Mouse (Mus musculus) CH12.LX (cell line): ENCODE measurements around the gene Hcn3. TPM values are rescaled to one million over a fixed set of nuclear protein-coding genes. Genes with fewer than 3 reads are reported as not detected.
A peak's percentile ranks its signal among the peaks of the same experiment; 100 is the strongest.

Experiments used
- DNase-seq: peaks from one replicate; pipeline ENCODE4 v3.0.0-alpha.2; 2013; ENCODE audit errors: extremely low read depth
- H3K27ac ChIP-seq: 2 replicates; pipeline ENCODE4 v1.5.1; 2012; ENCODE audit warnings: low read depth, mild to moderate bottlenecking, control low read depth, moderate library complexity; ENCODE audit not compliant: insufficient read depth
- H3K27me3 ChIP-seq: replicated peaks from 2 replicates; pipeline ENCODE3; 2012; ENCODE audit warnings: inconsistent platforms
- H3K36me3 ChIP-seq, 2 experiments: replicated peaks in 1 of 2; 2 replicates each; pipeline versions ENCODE3 to v1.6.1; 2012; ENCODE audit warnings: inconsistent platforms in 1 of 2, low read length in 1 of 2, mild to moderate bottlenecking in 1 of 2, mixed read lengths in 1 of 2, moderate library complexity in 1 of 2; ENCODE audit not compliant: control insufficient read depth in 1 of 2, insufficient read depth in 1 of 2
- H3K4me1 ChIP-seq, 2 experiments: 2 replicates each; pipeline ENCODE4 v1.6.1; 2012; ENCODE audit warnings: inconsistent platforms in 1 of 2, moderate library complexity in 1 of 2; ENCODE audit not compliant: insufficient read depth in 2 of 2, control insufficient read depth in 1 of 2
- H3K4me2 ChIP-seq: 2 replicates; pipeline ENCODE4 v1.6.1; 2012; ENCODE audit warnings: low read depth, mild to moderate bottlenecking, control low read depth; ENCODE audit not compliant: poor library complexity, insufficient read depth, severe bottlenecking
- H3K4me3 ChIP-seq, 3 experiments: fragments of 150-350 bp in 1 of 3; sonication (generic) in 1 of 3; replicated peaks in 1 of 3; 2 replicates each; pipeline versions ENCODE3 to v1.5.1; 2011 to 2012; ENCODE audit warnings: low read depth in 2 of 3, low read length in 2 of 3, mild to moderate bottlenecking in 2 of 3, moderate library complexity in 2 of 3, control low read depth in 1 of 3, improper control_type of control experiment in 1 of 3, inconsistent platforms in 1 of 3, mixed read lengths in 1 of 3; ENCODE audit not compliant: poor library complexity in 1 of 3
- H3K79me2 ChIP-seq: replicated peaks from 2 replicates; pipeline ENCODE4 v1.6.1; 2012; ENCODE audit warnings: mild to moderate bottlenecking, moderate library complexity; ENCODE audit not compliant: control insufficient read depth, poor library complexity, insufficient read depth, severe bottlenecking; ENCODE audit errors: extremely low read depth
- H3K9ac ChIP-seq: 2 replicates; pipeline ENCODE4 v1.6.1; 2012; ENCODE audit warnings: low read depth, mild to moderate bottlenecking, control low read depth, moderate library complexity; ENCODE audit not compliant: insufficient read depth
- H3K9me3 ChIP-seq: replicated peaks from 2 replicates; pipeline ENCODE3; 2012; ENCODE audit warnings: low read length, inconsistent platforms, mixed read lengths
- BHLHE40 ChIP-seq: IDR thresholded peaks from 2 replicates; pipeline ENCODE4 v1.6.1; 2011; ENCODE audit warnings: mild to moderate bottlenecking, low read depth, low read length, improper control_type of control experiment
- GABPA ChIP-seq: IDR thresholded peaks from 2 replicates; pipeline ENCODE4 v1.6.1; 2012; ENCODE audit warnings: low read depth, low read length, improper control_type of control experiment, inconsistent platforms; ENCODE audit not compliant: insufficient replicate concordance
- JUND ChIP-seq: conservative IDR thresholded peaks from 2 replicates; pipeline ENCODE4 v1.6.1; 2011; ENCODE audit warnings: low read depth, low read length, improper control_type of control experiment
- MAZ ChIP-seq: IDR thresholded peaks from 2 replicates; pipeline ENCODE4 v1.6.1; 2012; ENCODE audit warnings: low read depth, mild to moderate bottlenecking, inconsistent platforms, low read length, improper control_type of control experiment, moderate library complexity
- PAX5 ChIP-seq: IDR thresholded peaks from 2 replicates; pipeline ENCODE4 v1.6.1; 2012; ENCODE audit warnings: low read length, inconsistent platforms, mixed read lengths
- POLR2A ChIP-seq: IDR thresholded peaks from 2 replicates; pipeline ENCODE4 v1.6.1; 2011; ENCODE audit warnings: low read depth, mild to moderate bottlenecking, improper control_type of control experiment, low read length
- POLR2AphosphoS2 ChIP-seq: IDR thresholded peaks from 2 replicates; pipeline ENCODE4 v1.6.1; 2011; ENCODE audit warnings: low read depth, low read length, improper control_type of control experiment
- SIN3A ChIP-seq: IDR thresholded peaks from 2 replicates; pipeline ENCODE4 v1.6.1; 2012; ENCODE audit warnings: low read length, improper control_type of control experiment, inconsistent platforms
- ZNF384 ChIP-seq: IDR thresholded peaks from 2 replicates; pipeline ENCODE4 v1.6.1; 2012; ENCODE audit warnings: low read depth, low read length, improper control_type of control experiment, inconsistent platforms
- dilution Hi-C: fragments of 300-500 bp; cut with MboI; formaldehyde crosslinking; loops from 2 replicates; pipeline ENCODE4 v1.14.3; 2020; ENCODE audit warnings: low sequenced_read_pairs; ENCODE audit not compliant: extremely low pct_unique_long_range_greater_than_20kb, extremely low pct_ligation_motif_present
- in situ Hi-C: fragments of 300-500 bp; cut with MboI; formaldehyde crosslinking; loops from 3 replicates; pipeline ENCODE4 v1.14.3; 2019; ENCODE audit warnings: low sequenced_read_pairs, low pct_ligation_motif_present, low pct_unique_long_range_greater_than_20kb, mixed read lengths
- polyA plus RNA-seq: library from polyadenylated mRNA; unstranded; fragments of >175 nt; gene quantifications from 2 replicates; pipeline ENCODE4 v1.2.1, GENCODE M21; 2012; ENCODE audit warnings: low read depth; ENCODE audit not compliant: insufficient read length
- total RNA-seq, 2 experiments: library from RNA; depleted of rRNA; stranded (reverse); fragments of 300-350 nt in 1 of 2; fragments of >200 nt in 1 of 2; gene quantifications; 2 replicates each; pipeline ENCODE4 v1.2.3; 2012 to 2014

The Hcn3 gene
- total and polyA plus RNA-seq, 3 experiments = 1.7 to 3.2 (median 2.0) TPM

DNA sequence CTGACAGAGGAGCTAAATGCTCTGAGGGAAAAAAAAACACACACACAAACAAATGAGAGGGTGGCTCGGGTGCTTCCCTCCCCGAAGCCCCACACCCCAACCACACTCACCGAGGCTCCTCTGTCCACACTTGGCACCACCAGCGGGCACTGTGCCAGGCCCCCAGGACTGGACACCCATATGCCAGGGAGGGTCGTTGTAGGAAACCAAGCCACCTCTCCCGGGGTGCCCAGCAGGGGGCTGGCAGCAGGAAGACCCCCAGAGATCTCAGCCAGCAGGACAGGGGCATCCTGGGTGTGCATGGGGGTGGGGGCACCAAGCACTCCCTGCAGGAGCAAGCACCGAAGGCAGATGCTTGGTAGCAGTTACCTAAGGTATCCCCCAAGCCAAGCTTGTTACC, 59.2 kb downstream of the Hcn3 start, which contains the start of gene Gm43738:
Gene Gm43738 (minus strand): TSS at position 289 of the 400 bp plus-strand sequence.
- H3K4me3 ChIP-seq = peak within 1 kb of the TSS; percentile 66 to 94 (median 77)
- no peaks in the 10 kb centered on the region for H3K27me3 ChIP-seq
- H3K27ac ChIP-seq = no peak within 1 kb of the TSS
- H3K4me1 ChIP-seq = peaks cover 9 to 54% of the 10 kb centered on the region in 2 experiments; a peak in 3 of 4 replicates
- TF ChIP-seq GABPA (no peak), POLR2AphosphoS2 (no peak), JUND (no peak), PAX5 (no peak), SIN3A (no peak), BHLHE40 (no peak), MAZ (no peak), POLR2A (no peak), ZNF384 (no peak)
- peaks cover 9% of the 10 kb centered on the region for H3K79me2 ChIP-seq
- peaks cover 28 to 46% of the 10 kb centered on the region in 2 experiments for H3K36me3 ChIP-seq
- peak within 1 kb of the TSS; percentile 67 for H3K4me2 ChIP-seq
- dilution Hi-C loops (no loop called here), in situ Hi-C loops (no loop called here)
- peaks cover under 1% of the 10 kb centered on the region for H3K9me3 ChIP-seq
- DNase-seq = no peak
- peak within 1 kb of the TSS; percentile 71 for H3K9ac ChIP-seq

Other genes starting within 250 kb of the Hcn3 start
Only the 20 nearest of the 26 such genes appear.
- gene Rusc1, start 66.9 kb downstream of the Hcn3 start, total RNA-seq (2012; rRNA removed) = 25.1 and 30.1 TPM in 2 replicates
- 17.7 and 19.7 TPM in 2 replicates for gene Rusc1, start 66.9 kb downstream of the Hcn3 start, total RNA-seq (2014; rRNA removed)
- 16.7 and 19.4 TPM in 2 replicates for gene Rusc1, start 66.9 kb downstream of the Hcn3 start, polyA plus RNA-seq
- gene Gm43738, start 59.1 kb downstream of the Hcn3 start, total RNA-seq (2012; rRNA removed) = 0.13 TPM in 1 of 2 replicates, not detected in the other
- gene Gm43738, start 59.1 kb downstream of the Hcn3 start, total RNA-seq (2014; rRNA removed) = not detected in 2 replicates
- gene Gm43738, start 59.1 kb downstream of the Hcn3 start, polyA plus RNA-seq = not detected in 2 replicates
- gene Fdps, start 58.2 kb downstream of the Hcn3 start, total RNA-seq (2012; rRNA removed) = 243 and 244 TPM in 2 replicates
- gene Fdps, start 58.2 kb downstream of the Hcn3 start, total RNA-seq (2014; rRNA removed) = 490 and 572 TPM in 2 replicates
- gene Fdps, start 58.2 kb downstream of the Hcn3 start, polyA plus RNA-seq = 177 and 200 TPM in 2 replicates
- gene Pklr, start 24.1 kb downstream of the Hcn3 start, total RNA-seq (2012; rRNA removed) = not detected in 2 replicates
- gene Pklr, start 24.1 kb downstream of the Hcn3 start, total RNA-seq (2014; rRNA removed) = not detected in 2 replicates
- gene Pklr, start 24.1 kb downstream of the Hcn3 start, polyA plus RNA-seq = not detected in 2 replicates
- gene Clk2, start 4.6 kb upstream of the Hcn3 start, total RNA-seq (2012; rRNA removed) = 29.9 and 31.2 TPM in 2 replicates
- gene Clk2, start 4.6 kb upstream of the Hcn3 start, total RNA-seq (2014; rRNA removed) = 18.8 and 19.7 TPM in 2 replicates
- 72.0 and 77.2 TPM in 2 replicates for gene Clk2, start 4.6 kb upstream of the Hcn3 start, polyA plus RNA-seq
- 12.5 and 17.1 TPM in 2 replicates for gene Scamp3, start 17.3 kb upstream of the Hcn3 start, total RNA-seq (2012; rRNA removed)
- gene Scamp3, start 17.3 kb upstream of the Hcn3 start, total RNA-seq (2014; rRNA removed) = 4.1 and 4.5 TPM in 2 replicates
- gene Scamp3, start 17.3 kb upstream of the Hcn3 start, polyA plus RNA-seq = 64.1 and 72.7 TPM in 2 replicates
- gene Fam189b, start 22.9 kb upstream of the Hcn3 start, total RNA-seq (2012; rRNA removed) = 1.6 and 2.2 TPM in 2 replicates
- 0.31 and 1.1 TPM in 2 replicates for gene Fam189b, start 22.9 kb upstream of the Hcn3 start, total RNA-seq (2014; rRNA removed)
- 6.7 and 8.4 TPM in 2 replicates for gene Fam189b, start 22.9 kb upstream of the Hcn3 start, polyA plus RNA-seq
- 62.5 and 64.1 TPM in 2 replicates for gene Gba, start 42.7 kb upstream of the Hcn3 start, total RNA-seq (2012; rRNA removed)
- 61.2 and 65.3 TPM in 2 replicates for gene Gba, start 42.7 kb upstream of the Hcn3 start, total RNA-seq (2014; rRNA removed)
- gene Gba, start 42.7 kb upstream of the Hcn3 start, polyA plus RNA-seq = 59.4 and 63.6 TPM in 2 replicates
- gene Thbs3, start 55.0 kb upstream of the Hcn3 start, total RNA-seq (2012; rRNA removed) = 6.1 and 10.1 TPM in 2 replicates
- 4.2 and 5.7 TPM in 2 replicates for gene Thbs3, start 55.0 kb upstream of the Hcn3 start, total RNA-seq (2014; rRNA removed)
- 4.3 and 4.6 TPM in 2 replicates for gene Thbs3, start 55.0 kb upstream of the Hcn3 start, polyA plus RNA-seq
- 205 and 222 TPM in 2 replicates for gene Mtx1, start 66.9 kb upstream of the Hcn3 start, total RNA-seq (2012; rRNA removed)
- 256 and 299 TPM in 2 replicates for gene Mtx1, start 66.9 kb upstream of the Hcn3 start, total RNA-seq (2014; rRNA removed)
- 159 and 162 TPM in 2 replicates for gene Mtx1, start 66.9 kb upstream of the Hcn3 start, polyA plus RNA-seq
- 0.38 and 0.50 TPM in 2 replicates for gene Muc1, start 68.9 kb upstream of the Hcn3 start, total RNA-seq (2012; rRNA removed)
- 0.09 and 0.28 TPM in 2 replicates for gene Muc1, start 68.9 kb upstream of the Hcn3 start, total RNA-seq (2014; rRNA removed)
- gene Muc1, start 68.9 kb upstream of the Hcn3 start, polyA plus RNA-seq = 0.60 and 0.71 TPM in 2 replicates
- gene Krtcap2, start 85.8 kb upstream of the Hcn3 start, total RNA-seq (2012; rRNA removed) = 141 and 143 TPM in 2 replicates
- 127 and 180 TPM in 2 replicates for gene Krtcap2, start 85.8 kb upstream of the Hcn3 start, total RNA-seq (2014; rRNA removed)
- 198 and 230 TPM in 2 replicates for gene Krtcap2, start 85.8 kb upstream of the Hcn3 start, polyA plus RNA-seq
- gene Trim46, start 86.1 kb upstream of the Hcn3 start, total RNA-seq (2012; rRNA removed) = 1.9 and 2.0 TPM in 2 replicates
- gene Trim46, start 86.1 kb upstream of the Hcn3 start, total RNA-seq (2014; rRNA removed) = 0.36 TPM in 2 replicates
- gene Trim46, start 86.1 kb upstream of the Hcn3 start, polyA plus RNA-seq = 1.4 and 1.9 TPM in 2 replicates
- 189 and 228 TPM in 2 replicates for gene Dpm3, start 99.2 kb upstream of the Hcn3 start, total RNA-seq (2012; rRNA removed)
- 45.8 and 52.7 TPM in 2 replicates for gene Dpm3, start 99.2 kb upstream of the Hcn3 start, total RNA-seq (2014; rRNA removed)
- 70.4 and 74.8 TPM in 2 replicates for gene Dpm3, start 99.2 kb upstream of the Hcn3 start, polyA plus RNA-seq
- gene Slc50a1, start 110.4 kb upstream of the Hcn3 start, total RNA-seq (2012; rRNA removed) = 47.8 and 50.9 TPM in 2 replicates
- 40.6 and 41.8 TPM in 2 replicates for gene Slc50a1, start 110.4 kb upstream of the Hcn3 start, total RNA-seq (2014; rRNA removed)
- gene Slc50a1, start 110.4 kb upstream of the Hcn3 start, polyA plus RNA-seq = 44.7 and 56.0 TPM in 2 replicates
- gene Efna1, start 120.9 kb upstream of the Hcn3 start, total RNA-seq (2012; rRNA removed) = 0.59 and 0.93 TPM in 2 replicates
- 0.62 and 0.70 TPM in 2 replicates for gene Efna1, start 120.9 kb upstream of the Hcn3 start, total RNA-seq (2014; rRNA removed)
- 0.71 and 0.80 TPM in 2 replicates for gene Efna1, start 120.9 kb upstream of the Hcn3 start, polyA plus RNA-seq
- 0.13 TPM in 1 of 2 replicates, not detected in the other for gene Efna3, start 162.8 kb upstream of the Hcn3 start, total RNA-seq (2012; rRNA removed)
- gene Efna3, start 162.8 kb upstream of the Hcn3 start, total RNA-seq (2014; rRNA removed) = 0.09 TPM in 1 of 2 replicates, not detected in the other
- 0.19 TPM in 1 of 2 replicates, not detected in the other for gene Efna3, start 162.8 kb upstream of the Hcn3 start, polyA plus RNA-seq
- gene Efna4, start 177.8 kb upstream of the Hcn3 start, total RNA-seq (2012; rRNA removed) = 2.6 and 3.1 TPM in 2 replicates
- gene Efna4, start 177.8 kb upstream of the Hcn3 start, total RNA-seq (2014; rRNA removed) = 0.76 and 1.1 TPM in 2 replicates
- 1.00 and 1.1 TPM in 2 replicates for gene Efna4, start 177.8 kb upstream of the Hcn3 start, polyA plus RNA-seq
- 31.3 and 39.1 TPM in 2 replicates for gene Adam15, start 189.8 kb upstream of the Hcn3 start, total RNA-seq (2012; rRNA removed)
- gene Adam15, start 189.8 kb upstream of the Hcn3 start, total RNA-seq (2014; rRNA removed) = 5.8 and 5.9 TPM in 2 replicates
- gene Adam15, start 189.8 kb upstream of the Hcn3 start, polyA plus RNA-seq = 26.2 and 26.5 TPM in 2 replicates
- not detected in 2 replicates for gene Dcst2, start 201.8 kb upstream of the Hcn3 start, total RNA-seq (2012; rRNA removed)
- not detected in 2 replicates for gene Dcst2, start 201.8 kb upstream of the Hcn3 start, total RNA-seq (2014; rRNA removed)
- 0.10 and 0.14 TPM in 2 replicates for gene Dcst2, start 201.8 kb upstream of the Hcn3 start, polyA plus RNA-seq